Mouse (Mus musculus) spleen, adult 18-20 months (tissue): ENCODE results near the gene Plcb4.
"Not testable (repeated sequence)": the region's sequence is repeated elsewhere in the genome, so short reads cannot be mapped to it uniquely, and the experiment has no call there.

Experiments
- DNase-seq, 2 experiments: peaks; one replicate each; pipeline ENCODE4 v3.0.0; 2022; ENCODE audit warnings: mixed read lengths in 2 of 2

The Plcb4 gene

DNA sequence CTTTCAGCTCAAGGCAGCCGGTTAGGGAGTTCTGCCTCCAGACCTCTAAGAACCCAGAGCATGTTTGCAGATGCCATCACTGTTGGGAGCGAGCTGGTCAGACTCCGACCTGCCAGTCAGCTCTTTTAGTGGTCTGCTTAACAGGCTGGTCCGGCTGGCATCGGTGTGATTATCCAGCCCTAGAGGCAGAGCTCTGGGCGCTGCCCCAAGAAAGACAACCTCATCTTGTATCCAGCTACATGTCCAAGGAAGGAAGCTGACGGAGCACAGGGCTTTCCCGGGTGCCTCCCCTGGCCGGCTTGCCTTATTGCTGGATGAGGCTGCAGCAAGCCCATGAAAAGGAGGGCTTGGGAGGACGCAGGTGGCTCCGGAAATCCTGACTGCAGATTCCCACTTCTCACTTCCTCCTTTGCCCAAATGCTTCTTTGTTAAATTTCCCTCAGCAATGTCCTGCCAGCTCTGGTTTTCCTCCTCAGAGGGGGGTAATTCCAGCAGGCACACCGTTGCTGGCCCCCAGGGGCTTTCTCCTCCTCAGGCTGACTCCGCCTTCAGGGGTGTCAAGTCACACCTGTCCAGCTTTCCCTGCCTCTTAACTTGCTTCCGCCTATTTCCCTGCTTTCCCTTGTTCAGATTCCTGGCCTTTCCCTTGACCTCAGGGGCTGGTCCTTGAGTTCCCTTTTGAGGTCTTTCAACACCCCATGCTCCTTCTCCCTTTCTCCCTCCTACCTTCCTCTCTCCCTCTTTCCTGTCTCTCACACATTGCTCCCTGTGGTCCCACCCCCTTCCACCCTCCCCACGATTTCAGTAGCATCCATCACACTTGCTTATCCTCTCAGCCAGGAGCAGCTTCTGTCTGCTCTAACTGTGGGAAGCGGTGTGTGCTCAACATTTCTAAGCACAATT is 58.7 kb downstream of the Plcb4 start:
- no peak for DNase-seq

DNA sequence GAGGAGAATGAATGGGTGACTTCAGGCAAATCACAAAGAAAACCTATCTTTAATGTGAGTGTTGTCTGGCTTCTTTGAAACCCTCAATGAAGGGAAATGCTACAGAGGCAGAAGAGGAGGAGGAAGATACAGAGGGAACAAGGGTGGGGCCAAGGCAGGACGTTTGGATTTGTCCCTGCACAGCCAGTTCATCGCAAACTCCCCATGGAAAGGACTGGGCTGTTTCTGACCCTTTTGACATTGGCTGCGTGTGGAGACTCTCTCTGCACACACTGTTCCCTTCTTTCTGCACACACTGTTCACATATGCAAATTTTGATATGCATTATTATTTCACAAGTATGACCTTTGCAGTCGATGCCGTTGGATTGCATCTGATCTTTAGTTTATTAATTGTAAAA is 63.3 kb downstream of the Plcb4 start:
- no peak for DNase-seq

DNA sequence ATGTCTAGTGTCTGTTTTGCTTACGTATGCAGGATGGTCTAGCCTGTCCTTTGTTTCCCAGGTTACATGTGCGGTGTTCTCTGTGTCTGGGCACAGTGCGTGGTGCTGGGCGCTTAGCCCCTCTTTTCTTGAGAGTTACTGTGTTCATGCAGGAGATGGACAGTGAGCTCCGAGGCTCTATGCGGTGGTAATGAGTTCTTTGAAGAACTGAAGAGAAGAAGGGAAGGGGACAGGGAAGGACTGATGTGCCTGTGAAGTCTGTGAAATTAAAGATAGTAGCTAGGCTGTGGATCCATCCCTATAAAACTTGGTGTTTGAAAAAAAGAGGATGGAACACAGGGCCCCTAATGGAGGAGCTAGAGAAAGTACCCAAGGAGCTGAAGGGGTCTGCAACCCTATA is 64.6 kb downstream of the Plcb4 start:
- no peak for DNase-seq

DNA sequence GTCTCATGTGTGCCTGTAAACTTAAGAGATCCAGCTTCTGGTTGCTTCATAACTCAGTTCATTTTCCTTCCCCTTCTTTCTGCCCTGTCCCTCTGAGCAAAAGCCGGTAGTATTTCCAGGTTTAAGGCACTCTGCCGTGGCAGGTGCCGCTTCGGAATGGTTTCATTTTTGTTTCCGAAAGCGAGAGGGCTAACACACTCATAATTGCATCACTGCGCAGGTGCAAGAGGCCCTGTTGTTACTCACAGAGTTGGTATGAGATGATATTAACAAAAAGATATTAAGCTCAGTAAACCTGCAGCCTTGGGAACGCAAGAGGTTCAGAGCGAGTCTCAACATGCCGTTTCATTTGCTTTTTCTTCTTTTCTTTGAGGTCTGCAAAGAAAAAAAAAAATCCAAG is 65.7 kb downstream of the Plcb4 start:
- DNase-seq: no peak

DNA sequence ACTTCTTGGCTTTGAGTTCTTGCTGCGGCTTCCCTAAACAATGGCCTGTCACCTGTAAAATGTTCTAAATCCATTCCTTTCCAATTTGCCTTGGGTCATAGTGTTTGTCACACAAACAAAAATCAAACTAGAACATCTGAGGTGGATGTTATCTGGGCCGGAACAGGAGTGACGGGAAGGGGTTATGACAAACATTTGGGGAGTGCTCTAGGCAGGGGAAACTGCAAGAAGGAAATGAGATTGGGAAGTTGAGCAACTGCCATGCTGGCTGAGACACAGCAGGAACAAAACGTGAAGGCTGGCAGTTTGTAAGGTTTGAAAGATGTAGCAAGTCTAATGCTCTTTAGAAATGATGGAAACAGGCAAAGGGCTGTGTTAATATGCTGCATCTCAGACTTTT is 66.6 kb downstream of the Plcb4 start:
- no peak for DNase-seq

DNA sequence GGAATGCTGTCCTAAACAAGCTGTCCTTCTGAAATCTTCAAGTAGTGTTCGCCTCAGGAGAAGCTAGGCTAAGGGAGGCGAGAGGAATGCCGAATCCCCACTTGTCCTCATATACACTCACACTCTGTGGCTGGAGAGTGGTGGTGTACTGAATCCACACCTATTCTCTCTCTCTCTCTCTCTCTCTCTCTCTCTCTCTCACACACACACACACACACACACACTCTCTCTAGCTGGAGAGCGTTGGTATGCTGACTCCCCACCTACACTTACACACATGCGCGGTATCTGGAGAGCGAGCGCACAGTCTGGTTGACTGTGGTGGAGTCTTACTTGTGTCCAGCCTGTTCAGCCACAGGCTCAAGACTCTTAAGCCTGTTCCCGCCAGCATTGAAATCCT is 68.3 kb downstream of the Plcb4 start:
- DNase-seq: no peak

DNA sequence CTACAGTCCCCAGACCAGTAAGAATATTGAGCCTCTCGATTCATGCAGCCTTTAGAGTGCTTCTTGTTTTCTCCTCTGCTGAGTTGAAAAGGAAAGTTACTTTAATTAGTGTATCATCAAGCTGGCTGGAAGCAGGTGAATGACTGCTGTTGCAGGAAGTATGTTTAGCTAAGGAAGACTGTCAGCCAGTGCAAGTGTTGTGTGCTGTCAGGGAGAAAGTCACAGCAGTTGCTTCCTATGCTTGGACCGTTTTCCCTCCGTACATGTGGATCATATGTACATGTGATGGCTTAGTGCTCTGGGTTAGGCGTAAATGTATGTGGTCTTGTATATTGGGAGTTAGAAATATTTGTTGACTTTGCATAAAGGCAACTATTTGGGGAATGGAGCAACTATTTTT is 69.1 kb downstream of the Plcb4 start:
- no peak for DNase-seq

DNA sequence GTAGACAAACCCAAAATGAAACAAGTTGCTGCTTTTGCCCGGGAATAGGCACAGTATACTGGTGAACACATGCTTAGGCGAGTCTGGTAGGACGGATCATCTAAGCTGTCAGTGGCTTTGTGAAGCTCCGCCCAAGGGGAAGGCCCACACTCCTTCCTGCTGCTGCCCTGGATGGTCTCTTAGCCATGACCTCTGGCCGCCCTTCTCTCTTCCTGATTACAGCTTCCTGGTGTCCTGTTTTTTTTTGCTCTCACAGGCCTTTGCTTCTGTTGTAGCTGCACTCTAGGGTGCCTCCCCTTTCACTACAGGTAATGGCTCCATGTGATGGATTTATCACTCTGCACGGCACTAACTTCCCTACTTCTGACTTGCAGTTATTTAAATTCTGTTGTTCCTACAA is 72.8 kb downstream of the Plcb4 start:
- no peak for DNase-seq

DNA sequence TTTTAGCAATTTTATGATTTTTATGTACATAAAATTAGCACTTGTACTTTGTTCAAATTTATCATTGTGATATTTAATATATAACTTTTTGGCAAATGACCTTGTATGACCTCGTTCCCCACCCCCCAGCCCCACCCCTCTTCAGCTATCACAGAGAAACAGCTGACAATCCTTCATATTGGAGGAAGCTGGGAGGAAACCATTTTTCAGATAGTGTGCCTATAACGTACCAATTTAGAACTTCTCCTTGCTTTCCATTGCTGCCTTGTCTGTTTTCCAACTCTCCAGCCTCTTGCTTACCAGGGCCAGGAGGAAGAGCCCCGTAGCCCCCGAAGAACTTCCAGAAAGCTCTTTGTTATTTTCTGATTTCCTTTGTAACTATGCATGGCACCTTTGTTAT is 73.8 kb downstream of the Plcb4 start:
- DNase-seq: no peak

DNA sequence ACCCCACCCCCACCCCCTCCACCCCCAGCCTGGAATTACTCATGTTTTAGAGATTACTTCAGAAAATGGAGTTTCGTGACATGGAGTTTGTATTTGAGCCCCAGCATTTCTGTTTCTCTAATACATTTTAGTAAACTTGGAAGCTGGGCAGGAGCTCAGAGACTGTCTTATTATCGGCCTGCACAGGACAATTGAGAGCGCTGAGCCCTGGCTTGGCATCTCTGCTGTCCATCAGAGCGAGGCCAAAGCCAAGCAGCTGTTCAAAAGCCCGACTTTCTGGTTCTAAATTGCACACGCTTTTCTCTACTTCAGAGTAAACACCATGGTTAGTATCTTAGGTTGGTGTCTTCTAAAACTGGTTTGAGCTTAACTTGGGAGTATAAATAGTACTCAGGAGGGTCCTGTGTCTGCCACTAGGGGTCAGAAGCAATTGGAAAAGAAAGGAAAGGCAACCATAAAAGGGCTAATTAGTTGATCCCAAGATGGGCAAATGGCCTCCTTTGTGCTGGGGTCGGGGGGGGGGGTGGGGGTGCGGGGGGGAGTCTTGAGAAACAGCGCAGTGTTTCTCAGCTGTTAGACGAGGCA is 75.2 kb downstream of the Plcb4 start:
- no peak for DNase-seq

DNA sequence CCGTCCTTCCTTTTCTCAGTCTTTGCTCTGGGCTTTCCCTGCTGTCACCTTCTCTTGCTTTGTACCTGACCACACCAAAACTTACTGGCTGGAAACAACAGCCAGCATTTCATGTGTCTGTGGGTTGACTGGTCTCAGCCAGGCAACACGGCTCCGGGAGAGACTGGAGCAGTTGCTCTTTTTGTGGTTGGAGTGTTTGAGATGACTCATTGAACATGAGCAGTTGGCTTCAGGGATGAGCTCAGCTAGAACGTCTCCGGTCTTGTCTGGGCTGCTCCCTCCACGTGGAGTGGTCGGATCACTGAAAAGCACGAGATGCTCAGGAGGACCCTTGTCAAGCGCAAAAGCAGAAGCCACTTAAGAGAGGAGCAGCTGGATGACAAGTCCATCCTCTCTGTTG is 78.7 kb downstream of the Plcb4 start:
- DNase-seq: no peak

DNA sequence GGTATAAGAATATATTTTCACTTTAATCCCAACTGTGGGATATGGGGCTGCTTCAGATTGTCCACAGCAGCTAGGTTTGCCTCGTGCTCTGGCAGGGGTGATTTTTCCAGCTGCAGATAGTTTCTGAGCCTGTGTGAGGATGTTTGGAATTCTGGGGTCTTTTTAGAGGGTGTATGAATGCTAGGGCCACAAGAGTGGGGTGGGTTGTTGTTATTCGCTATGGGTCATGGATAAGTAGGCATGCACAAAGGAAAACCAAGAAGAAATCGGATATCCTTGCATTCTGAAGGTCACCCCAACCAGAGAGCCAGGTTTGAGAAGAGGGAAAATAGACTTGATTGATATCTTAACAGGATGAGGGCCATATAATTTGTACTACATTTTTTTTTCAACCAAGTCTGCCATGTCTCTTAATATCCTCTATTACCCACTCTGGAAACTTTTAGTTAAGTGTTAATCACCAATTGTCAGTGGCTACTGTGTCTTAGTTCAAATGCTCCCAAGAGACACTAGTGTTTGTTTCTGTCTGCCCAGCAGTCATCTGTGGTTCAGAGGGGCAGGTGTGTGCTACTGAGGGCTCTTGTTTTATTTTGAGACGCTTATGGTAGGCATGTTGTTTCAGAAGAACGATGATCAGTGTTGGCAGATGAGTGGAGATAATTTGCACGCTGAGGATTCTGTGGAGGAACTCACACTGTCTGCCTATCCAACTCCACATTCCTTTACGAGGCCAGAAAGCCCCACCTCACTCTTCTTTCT is 79.4 kb downstream of the Plcb4 start:
- DNase-seq: not testable (repeated sequence)

DNA sequence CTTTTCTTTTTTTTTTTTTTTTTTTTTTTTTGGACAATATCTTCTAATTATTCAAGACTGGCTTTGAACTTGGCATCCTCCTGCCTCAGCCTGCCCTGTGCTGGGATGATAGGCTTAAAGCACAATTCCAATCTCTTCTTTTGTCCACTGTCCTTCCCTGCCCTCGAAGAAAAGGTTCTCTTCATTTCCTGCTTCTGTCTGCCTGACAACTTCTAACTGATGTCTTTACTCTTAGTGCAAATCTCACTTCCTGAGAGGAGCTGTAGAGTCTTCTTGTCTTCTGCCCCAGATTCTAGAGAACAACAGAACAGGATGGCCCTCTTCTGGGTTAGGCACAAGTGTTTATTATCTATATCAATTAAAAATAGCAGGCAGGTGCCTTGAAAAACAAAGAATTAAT is 80.1 kb downstream of the Plcb4 start:
- DNase-seq: no peak

DNA sequence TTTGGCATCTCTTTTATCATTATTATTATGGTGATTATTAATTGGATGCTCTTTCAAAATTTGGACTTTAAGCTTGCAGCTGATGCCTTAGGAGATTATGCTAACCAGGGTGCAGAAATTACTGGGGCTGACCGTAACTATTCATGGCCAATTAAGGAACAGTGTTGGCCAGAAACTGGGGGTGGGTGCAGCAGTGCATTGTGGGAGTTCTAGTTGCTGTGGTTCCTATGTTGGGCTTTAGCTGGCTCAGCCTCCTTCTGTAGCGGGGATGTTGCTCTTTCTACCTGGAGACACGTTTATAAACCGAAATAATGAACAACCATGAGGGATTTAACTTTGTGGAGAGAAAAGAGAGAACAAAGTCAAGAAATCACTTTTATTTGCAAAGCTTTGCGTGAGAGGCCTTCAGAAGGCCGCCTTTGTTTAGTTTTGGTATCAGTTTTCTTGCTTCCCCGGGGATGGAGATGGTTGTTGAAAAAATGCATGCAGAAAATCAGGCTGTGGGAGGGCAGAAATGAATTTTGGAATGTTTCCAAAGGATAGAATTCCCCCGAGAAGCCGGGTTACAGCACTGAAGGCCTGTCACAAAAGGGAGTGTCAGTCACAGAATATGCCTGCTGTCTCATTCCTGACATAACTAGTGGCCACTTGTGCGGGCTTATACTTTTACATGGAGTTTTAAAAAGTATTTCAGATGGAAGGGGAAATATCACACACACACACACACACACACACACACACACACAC is 84.3 kb downstream of the Plcb4 start:
- DNase-seq: no peak

DNA sequence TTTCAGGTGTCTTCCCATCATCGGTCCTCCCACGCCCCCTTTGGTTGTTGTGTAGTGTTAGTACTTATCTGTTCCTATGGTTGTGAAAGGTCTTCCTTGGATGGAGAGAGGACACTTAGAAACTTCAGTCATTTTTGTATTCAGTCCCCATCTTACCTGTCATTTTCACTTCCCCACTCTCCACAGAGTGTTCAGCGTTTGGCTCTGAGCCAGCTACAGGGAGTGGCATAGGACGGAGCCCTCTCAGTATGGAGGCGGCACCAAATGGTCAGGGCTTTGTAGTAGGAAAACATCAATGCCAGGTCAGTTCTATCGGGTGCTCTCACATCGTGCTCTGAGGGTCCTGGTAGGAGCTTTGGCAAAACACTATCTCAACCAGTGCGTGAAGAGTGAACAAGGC is 85.9 kb downstream of the Plcb4 start:
- no peak for DNase-seq

DNA sequence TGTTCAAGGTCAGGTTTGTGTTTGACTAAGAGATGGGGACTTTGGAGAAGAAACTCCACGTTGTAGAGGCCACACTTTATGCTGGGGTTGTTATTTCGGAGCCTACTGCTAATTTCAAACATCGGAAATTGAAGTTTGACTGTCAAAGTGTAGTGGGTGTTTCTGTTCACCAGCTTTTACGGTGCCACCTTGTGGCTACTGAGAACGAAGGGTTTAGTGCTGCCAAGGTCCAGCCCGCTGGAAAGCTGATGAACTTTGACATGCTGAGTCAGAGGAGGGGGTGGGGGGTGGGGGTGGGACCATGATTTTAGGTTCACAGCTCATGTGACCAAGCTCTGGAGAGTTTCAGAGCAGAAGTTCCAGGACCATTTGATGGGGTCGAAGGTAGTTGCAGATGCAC is 86.3 kb downstream of the Plcb4 start:
- no peak for DNase-seq

DNA sequence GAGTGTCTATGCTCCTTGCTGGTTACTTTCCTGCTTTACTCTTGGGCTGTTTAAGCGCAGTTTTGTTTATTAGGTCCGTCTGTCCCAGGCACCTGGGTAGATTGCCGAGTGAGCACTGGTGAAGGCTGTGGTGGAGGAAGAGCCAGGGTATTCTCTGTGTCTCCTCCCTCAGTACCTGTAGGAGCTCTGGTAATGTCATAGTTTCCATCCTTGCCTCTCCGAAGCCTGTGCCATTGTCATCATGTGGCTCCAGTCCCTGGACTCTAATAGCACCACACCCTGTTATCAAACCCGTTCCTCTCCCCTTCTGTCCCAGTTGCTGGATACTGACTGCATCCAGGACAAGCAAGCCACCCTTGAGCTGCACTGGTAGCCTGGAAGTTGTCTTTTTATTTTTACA is 89.6 kb downstream of the Plcb4 start:
- DNase-seq: no peak

DNA sequence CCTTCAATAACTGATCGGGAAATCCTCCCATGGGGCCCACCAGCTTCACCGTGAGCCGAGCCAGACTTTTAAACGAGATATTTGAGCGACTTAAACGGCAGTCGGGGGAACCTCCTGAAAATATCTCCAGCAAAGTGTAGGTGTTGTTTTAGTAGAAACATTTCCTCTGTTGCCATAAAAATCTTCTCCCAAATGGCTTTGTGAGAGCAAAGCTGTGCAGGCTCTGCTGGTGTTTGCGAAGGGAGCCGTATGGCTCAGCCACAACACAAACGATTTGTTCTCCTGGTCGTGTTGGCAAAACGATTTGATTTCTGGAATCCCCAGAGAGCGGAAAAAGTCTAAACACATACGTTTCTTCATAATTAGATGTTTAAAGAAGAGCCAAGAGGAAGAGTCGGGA is 90.8 kb downstream of the Plcb4 start:
- no peak for DNase-seq

DNA sequence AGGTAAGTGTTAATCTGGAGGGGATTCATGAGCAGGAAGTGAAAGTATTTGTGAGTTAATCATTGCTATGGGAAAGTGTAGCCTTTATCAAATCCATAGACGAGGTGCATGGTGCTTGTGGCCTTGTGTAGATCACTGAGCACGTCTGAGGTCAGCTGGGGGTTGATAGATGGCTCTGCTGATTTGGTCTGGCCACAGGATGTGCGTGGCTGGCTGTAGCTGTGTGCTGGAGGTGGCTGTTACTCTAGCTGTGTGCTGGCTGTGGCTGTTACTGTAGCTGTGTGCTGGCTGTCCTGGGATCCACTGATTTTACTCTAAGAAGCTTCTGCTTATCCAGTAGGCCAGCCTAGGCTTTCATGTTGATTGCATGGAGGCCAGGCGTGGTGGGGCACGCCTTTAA is 91.9 kb downstream of the Plcb4 start:
- DNase-seq: no peak

DNA sequence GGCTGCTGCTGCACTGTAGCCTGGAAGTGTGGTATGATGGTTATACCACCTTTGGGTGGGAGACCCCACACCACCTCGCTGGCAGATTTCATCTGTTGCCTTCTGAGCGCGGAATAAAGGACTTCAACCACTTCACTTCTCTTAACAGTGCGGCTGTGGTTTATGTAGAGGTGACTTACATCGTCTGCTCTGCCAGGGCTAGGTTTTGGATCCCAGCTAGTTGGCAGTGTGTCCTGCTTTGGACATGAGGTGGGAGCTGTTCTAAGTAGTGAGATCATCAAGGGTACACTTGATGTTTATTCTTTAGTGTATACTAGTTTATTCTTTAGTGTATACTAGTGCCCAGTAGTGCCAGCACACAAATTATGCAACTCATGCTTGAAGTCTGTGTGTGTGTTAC is 97.0 kb downstream of the Plcb4 start:
- no peak for DNase-seq

DNA sequence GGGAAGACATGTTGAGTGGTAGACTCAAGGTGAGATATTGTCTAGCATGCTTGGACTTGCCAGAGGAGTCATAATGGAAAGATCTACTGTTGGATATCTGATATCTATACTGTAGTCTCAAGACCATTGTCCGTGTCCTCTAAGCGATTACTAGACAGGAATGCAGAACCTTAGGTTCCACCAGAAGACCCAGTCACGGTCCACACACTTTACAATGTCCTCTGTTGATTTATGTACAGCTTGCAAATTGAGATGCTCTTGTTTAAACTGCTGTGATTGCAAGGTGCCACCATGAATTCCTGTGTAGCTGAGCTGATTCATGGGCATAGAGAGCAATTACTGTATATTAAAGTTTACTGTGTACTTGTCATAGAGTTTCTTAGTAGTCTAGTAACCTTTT is 98.7 kb downstream of the Plcb4 start:
- no peak for DNase-seq

DNA sequence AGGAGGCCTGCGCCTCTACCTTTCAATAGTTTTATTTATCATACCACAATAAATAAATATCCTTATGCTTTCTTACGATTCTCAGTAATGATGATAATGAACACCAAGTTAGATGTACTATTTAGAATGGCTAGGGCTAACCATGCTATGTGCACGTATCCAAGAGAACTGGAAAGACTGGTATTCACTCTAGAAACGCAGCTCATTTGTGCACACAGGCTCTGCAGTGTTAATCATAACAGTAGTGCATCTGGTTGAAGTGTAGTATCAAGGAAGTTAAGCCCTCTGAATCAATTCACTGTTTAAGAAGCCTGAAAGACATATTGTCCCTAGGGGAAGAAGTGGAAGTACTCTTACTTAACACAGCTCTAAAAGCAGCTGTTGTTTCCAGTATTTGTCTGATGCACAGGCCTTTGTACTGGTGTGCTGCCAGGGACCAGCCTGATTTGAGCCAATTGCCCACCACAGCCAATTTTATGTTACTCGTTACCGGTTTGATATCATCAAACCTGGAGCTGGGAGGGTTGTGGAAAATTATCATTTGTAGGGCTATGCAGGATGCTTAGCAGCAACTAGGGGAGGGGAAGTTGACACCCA is 100.8 kb downstream of the Plcb4 start:
- DNase-seq: no peak
